Mouse (Mus musculus) cerebellum, adult 8-10 months (tissue): ENCODE results near the gene Ipo9.
A peak's percentile ranks its signal among the peaks of the same experiment; 100 is the strongest.

Experiments used
- DNase-seq: peaks from one replicate; pipeline ENCODE4 v3.0.0; 2022

The Ipo9 gene

DNA sequence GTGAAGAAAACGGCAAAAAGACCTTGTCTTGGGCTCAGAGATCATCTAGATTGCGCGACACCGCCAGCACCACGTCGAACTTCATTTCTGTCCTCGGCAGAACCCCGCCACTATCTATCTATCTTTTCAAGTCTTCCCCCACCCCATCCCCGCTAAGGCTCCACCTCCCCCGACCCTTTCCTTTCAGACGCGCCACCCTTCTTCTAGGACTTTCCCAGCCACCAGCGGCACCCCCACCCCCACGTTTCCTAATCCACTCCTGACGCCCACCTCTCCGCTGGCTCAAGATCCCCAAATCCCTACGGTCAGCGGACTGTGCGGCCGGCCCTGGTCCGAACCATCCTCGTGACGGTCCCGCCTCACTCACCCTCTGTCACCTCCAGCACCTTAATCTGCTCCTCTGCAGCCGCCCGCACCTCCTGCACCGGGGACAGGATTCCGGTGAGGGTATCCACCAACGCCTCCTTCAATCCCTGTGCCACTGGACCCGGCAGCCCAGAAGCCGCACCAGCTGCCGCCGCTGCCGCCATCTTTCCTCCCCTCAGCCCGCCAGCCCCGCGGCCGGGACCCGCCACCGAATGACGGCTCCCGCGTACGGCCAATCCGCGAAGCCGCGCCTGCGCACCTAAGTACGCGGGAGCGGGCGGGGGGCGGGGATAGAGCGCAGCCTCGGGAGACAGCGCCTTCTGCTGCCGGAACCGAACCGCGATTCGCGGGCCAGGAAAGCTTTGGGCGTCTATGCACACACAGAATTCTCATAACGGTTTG is at the start of gene Ipo9:
Gene Ipo9, minus strand, starts transcription at position 599 of the 768 bp plus-strand sequence.
- DNase-seq, result peak; percentile 91

DNA sequence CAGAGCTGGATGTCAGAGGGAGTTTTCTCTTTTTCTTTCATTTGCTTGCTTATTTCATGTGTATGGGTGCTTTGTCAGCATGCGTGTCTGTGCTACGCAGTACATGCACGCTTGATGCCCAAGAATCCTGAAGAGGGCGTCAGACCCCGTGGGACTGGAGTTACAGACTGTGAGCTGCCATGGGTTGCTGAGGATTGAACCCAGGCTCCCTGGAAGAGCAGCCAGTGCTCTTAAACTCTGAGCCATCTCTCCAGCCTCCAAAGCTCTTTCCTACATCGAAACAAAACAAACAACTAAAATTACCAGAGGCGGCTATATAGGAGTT is 45.2 kb upstream of the Ipo9 start:
- DNase-seq, result no peak

DNA sequence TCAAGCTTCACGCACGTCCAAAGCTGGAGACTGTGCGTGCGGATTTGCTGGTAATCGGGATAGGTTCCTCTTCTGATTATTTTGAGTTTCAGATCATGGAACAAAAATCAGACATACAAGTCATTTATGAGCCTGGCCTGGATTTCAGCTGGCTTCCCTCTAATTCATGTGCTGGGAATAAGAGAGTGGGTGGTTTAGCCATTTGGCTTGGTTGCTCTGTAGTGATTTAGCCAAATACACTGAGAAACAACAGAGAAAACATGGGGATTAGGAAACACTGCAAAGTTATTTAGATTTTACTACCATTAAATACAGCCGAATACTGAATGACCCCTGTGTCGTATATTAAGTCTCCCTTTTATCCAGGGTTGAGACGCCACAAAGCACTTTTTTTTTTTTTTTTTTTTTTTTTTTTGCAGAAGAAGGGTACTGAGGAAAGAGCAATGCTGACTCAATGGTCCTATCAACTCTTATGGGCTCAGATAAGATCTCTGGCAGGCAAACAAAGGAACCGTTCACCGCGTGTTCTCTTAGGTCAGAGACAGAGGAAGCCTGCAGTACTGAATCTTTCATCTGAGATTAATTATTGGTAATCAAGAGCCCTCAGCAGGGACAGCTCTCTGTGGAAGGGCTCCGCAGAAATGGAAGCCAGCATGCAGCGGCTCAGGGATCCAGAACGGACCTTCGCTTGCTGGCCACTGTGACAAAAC is 44.7 kb upstream of the Ipo9 start:
- DNase-seq, result no peak

DNA sequence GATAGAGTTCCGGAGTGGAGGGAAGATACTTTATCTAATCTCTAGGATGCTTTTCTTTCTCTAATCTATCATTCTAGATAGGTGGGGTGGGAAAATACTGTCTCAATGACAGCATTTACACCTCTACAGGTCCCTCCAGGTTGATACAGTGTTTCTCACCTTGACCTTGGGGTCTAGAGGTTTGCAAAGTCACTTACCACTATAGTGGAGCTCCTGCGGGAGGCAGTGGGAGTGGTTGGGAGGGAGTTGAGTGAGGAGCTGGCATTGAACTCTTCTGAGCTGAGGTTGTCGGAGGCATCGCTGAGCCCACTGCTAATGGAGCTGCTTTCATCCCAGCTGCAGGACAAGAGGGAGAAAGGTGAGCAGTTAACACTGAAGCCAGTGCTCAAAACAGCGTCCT is 42.2 kb upstream of the Ipo9 start:
- DNase-seq, result no peak

DNA sequence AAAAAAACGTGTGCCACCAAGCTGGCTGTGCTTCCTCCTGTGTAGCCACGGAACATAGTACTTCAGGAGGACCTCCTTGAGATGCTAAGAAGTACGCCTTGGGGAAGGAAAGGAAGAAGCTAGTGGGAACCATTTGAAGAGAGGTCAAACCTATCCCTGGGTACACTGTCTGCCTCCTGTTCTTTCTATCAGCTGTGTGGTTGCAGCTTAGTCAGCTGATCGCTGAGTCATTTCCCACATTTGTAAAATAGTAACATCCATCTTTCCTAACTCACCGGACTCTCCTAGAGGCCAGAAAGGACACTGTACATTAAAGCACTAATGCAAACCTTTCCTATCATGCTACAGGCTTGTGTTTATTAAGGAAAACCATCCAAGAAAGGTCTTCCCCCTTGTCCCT is 41.4 kb upstream of the Ipo9 start:
- no peak for DNase-seq

DNA sequence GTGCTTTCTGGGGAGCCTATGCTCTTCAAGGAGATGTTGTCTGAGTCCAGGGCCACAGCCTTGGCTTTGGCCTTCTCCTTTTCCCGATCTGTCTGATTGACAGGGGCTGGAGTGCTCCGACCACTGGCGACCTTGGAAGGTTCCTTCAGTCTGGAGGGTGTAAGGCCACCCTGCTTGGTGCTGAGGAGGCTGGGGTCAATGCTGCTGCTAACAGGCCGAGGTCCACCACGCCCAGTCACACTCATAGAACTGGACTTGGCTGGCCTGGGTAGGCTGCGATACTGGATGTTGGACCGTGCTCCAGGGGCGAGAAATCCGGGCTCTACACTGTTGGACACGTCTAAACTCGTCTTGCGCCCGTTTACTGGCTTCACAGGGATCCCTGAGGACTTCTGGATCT is 40.2 kb upstream of the Ipo9 start:
- no peak for DNase-seq

DNA sequence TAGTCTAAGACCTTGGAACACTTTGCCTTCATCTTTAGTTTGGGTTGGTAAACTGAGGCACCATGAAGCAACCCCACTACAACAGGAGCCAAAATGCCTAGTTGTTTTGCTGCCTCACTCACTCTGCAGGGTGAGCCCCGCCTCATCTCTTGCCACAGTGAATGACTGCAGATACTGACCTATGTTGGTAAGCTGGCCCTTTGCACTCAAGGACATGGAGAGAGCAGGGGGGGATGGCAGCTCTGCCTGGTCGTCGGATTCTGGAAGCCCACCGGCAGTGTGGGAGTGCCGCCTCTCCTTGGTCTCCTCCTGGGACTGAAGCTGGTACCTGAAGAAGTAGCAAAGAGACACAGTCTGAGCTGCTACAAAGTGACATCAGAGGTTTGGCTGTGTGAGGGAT is 37.2 kb upstream of the Ipo9 start:
- DNase-seq, result no peak

DNA sequence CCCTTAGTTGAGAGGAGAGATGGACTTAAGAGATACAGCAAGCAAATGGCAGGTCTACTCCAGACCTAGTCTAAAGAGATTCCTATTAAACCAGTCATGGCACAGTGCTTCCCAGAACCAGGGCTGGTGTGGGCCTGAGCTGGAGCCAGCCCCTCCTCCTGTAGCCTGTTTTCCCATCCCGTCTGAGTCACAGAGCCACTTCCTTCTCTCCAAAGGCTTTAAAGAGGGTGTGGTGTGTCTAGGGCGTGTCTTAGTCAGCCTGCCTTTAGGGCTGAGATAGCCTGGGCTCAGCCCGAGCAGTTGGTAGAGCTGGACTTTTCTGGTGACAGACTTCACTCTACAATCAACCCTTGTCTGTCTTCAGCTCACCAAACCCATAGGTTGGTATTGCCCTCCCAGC is 36.6 kb upstream of the Ipo9 start:
- no peak for DNase-seq

DNA sequence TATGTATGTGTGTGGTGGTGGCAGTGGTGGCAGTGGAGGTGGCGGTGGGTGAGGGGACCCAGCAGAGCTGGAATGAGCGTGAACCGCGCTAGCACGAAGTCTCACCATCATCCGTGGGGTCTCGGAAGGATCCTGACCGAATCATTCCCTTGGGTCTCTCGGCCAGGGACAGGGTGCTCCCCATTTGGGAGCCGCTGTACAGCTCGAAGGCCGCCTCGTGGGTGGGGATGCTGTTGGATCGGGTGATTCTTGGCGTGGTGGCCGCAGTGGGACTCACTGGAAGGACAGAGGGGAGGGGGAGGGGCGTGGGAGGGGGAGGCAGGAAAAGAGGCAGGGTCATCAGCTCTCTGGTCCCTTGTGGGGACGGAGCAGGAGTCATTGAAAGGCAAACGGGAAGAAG is 35.4 kb upstream of the Ipo9 start:
- no peak for DNase-seq

DNA sequence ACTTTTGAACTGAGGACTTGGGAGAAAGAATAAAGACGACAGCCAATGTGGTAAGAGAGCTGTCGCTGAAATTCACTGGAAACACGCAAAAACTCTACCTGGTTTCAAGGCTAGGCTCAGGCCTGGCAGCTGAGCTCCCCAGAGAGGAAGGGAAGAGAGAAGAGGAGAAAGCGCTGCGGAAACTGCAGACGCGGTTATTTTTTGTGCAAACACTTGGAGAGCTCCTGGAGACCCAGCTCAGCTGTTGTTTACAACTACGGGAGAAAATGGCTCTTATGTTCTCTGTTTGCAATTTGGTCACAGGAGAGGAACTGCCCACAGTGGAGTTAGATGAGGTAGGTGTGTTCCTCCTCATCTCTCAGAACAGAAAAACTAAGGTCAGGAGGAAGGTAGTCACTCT is 32.4 kb upstream of the Ipo9 start:
- no peak for DNase-seq

DNA sequence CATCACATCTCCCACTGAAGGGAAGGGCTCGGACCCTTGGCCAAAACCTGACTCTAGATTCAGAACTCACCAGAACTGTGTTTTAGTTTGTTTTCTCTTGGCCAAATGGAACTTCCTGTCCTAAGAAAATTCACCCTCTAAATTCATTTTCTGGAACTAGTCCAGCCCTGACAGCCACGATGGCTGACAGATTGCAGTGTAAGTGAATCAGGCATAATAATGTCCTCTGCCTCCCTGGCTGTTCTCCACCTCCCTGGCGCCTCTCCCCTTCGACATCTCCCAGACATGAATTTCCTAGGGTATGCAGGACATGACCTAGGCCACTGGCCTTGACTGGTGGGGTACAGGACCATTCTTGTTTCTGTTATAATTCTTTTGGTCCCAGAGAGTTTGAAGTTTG is 32.0 kb upstream of the Ipo9 start:
- no peak for DNase-seq

DNA sequence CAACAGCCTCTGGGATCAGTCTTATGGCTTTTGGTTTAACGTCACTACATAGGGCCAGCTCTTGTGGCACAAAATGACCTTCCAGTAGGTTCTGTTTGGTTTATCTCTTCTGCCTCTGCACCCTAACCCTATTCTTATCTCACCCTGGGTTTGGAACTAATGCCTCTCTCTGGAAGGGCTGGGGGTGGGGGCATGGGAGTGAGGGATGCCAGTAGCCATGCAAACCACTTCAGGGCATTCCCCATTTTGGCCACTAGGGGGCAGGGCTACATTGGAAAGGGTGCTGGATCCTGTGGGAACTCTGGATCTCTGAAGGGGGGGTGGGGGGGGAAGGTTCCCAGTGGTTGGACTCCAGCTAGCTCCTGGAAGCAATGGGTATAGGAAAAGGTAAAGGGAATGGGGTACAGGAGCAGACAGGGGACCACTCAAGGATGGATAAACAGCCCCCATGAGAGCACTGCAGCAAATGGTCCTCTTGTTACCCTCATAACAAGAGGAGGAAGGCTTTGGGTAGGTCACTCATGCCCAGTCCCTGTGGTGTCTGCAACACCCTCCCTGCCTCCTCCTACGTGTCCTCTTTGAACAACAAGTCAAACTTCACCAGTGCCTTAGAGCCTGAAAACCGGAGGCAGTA is 30.9 kb upstream of the Ipo9 start:
- DNase-seq, result peak; percentile 48

DNA sequence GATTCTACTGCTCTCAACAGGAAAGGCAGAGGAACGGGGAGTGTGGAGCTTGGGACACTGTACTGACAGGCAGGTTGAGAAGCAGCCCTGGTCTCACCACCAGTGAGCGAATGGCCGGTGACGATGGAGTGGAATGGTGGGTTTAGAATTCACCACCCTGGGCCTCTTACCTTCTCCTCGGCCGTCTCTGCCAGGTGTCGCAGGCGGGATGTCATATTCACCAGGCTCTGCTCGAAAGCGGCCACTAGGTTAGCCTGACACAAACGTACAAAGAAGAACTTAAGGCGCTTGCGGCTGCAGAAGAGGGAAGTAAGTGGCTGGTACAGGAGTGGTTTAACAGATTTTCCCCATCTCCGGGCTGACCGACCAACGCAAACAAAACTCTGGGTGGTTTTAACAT is 30.2 kb upstream of the Ipo9 start:
- DNase-seq, result no peak

DNA sequence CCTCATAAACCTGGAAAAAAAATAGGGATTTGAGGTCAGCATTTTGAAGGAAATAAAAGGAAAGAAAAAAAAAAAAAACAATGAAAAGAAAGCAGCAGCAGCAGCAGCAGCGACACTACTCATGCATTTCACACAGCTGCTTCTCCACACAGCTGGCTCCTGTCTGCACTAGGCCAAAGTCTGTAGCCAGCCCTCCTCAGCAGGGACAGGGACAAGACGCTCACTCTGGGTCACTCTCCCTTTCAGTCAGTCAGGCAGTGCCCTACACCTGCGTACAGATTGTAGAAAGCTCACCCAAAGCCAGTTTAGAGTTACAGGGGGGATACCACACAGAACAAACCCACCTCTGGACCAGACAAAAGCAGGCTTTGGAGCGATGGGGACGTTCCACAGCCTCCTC is 27.6 kb upstream of the Ipo9 start:
- DNase-seq, result no peak

DNA sequence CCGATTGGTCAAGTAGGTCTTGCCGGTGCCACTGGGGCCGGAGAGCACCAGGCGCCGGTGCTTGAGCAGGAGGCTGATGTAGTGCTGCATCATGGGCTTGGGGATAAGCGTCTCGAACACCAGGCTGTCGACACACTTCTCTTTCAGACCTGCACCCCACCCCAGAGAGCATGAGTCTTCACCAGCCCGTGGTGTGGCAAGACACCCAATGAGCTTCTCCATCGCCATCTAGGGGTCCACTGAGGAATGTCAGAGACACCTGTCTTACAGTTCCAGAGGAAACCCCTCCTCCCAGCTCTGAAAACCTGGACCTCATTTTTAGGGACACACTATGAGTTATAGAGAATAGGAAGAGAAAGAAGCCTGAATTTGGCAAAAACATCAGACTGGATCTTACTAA is 22.0 kb upstream of the Ipo9 start:
- DNase-seq, result no peak

DNA sequence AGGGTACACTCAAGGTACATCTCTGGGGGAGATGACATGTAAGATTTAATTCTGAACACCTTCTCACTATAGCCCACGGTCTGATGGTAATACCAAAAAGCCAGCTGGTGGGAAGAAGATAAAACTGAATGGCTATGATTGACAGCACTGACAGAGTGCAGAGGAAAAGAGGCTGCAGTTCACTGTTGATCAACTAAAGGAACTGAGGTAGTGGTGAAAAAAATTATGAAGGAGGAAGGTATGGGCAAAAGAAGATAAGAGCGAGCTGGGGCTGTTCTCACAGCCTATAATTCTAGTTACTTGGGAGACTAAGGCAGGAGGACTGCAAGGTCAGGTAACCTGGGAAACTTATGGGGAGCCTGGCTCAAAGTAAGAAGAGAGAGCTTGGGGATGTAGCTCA is 21.1 kb upstream of the Ipo9 start:
- DNase-seq, result no peak

DNA sequence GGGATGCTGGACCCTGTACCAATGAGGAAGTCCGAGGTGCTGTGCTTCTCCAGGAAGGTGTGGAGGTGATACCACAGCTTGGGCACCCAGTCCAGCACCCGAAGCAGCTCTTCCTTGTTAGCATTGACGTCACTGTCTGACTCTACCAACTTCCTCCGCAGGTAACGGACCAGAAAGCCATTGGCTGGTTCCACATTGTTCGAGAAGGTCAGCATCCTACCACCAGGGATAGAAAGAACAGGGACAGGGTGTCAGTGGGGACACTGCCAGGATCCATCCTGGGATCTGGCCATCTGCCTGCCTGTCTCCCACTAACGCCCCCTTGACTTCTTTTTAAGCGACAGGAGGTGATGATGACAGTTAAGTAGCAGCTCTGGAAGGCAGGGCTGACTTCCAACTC is 19.6 kb upstream of the Ipo9 start:
- no peak for DNase-seq

DNA sequence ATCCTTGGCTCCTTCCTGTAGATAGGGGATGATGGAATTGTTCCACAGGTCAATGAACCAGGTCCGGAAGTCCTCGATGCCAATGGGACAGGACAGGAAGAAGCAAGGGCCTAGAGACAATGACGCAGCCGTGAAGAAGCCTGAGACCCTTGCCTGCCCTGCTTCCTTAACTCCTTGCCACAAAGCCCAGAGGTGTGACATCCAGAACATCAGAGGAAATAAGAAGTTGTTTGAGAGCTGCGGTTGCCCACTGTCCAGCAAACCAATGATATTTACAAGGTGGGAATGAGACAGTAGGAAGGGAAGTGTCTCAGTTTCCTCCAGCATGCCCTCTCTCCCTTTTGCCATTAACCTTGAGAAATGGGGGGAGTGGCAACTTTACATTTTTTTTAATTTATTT is 18.6 kb upstream of the Ipo9 start:
- DNase-seq, result no peak

DNA sequence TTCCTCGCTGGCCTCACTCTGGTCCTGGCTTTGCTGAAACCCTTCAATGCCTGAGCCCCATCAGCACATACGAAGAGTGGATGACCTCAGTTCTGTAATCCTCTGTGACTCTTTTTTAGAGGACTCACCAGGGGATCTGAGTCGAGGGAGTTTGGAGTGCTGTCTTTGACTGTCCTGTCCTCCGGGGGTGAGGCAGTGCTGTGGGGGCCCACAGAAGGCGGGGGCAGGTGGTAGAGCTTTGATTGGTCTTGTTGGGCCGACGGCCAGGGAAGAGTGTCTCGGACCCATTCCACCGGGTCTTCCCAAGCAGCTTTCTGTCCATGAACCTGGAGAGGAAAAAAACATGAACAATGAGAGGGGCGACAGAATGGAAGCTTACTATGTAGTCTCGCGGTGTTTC is 13.2 kb upstream of the Ipo9 start:
- DNase-seq, result no peak

DNA sequence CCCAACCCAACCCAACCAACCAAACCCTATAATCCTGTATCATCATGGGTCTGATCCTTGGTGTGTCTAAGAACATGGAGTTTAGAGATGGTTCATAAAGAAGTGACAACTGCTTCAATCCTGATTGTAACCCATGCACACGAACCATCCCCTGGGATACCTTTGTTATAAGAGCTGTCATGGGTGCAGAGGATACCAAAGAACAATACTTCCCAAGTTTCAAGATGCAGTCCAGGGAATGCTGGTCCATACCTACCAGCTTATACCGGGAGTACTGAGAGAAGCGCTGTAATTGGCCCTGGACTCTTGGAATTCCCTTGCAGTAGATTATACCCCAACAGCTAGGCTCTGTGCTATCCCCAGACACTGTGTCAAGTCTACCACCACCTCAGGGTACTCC is 11.6 kb upstream of the Ipo9 start:
- DNase-seq, result no peak

DNA sequence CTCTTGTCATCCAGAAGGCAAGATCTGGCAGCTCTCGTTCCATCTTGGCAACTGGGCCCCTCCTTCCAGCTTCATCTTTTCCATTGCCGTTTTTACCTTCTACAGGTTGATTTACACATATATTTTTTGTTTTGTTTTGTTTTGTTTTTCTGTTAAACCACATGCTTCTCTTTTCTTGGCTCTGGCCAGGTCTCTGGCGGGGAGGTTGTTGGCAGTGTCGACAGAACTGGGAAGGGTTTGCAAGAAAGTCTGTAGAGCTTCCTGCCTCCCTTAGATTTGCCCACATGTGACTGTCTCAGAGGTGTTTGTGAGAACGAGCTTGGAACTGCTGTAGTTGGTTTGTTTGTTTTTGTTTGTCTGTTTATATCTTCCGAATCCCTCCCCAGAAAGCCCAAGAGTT is 10.7 kb upstream of the Ipo9 start:
- no peak for DNase-seq

DNA sequence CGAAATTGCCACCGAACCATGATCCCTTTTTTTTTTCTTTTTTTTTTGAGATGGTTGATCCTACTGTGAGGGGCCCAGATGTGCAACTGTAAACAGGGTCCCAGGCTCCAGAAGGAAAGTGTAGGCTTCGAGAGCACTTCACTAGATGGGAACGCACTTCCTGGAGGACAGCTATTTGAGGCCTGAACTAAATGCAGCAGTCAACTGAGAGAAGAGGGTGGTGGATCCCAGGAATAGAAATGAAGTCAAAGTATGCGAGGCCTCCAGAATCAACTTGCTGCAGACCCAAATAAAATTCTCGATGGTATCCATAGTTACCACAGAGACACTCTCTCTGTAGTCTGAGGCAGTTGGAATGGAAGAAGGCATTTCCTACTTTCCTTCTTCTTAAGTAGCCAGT is 8.5 kb upstream of the Ipo9 start:
- DNase-seq, result no peak

DNA sequence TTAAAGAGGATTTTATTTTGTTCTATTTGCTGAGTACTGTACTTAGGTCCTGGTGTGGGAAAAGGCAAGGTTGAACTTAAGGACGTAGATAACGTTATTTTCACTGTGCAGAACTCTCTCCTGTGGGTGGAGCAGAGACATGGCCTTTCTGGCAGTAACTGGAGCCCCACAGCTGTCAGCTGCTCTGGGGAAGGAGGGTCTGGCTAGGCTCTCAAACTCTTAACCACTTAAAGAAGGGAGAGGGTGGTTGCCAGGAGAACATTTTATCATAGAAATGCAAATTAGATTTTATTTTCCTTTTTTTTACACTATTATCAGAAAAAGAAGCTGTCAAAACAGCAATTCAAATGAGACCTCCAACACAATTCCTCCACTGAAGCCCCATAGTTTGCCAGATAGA is 5.5 kb upstream of the Ipo9 start:
- DNase-seq, result no peak

DNA sequence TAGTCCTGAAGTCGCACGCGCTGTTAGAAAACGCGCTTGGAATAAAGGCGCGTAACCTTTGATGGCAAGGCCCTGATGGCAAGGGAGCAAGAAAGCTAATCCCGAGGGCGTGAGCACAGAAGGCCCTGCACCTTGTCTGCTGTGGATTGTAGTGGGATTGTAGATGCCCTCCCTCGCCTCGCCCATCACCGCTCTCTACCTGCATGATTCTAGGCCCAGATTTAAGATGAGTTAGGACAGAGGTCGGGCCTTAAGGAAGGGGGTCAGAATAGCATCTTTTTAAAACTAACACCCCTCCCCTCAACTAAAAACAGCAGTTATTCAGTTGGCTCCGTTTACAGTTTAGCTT is 344 bp upstream of the Ipo9 start:
- no peak for DNase-seq

DNA sequence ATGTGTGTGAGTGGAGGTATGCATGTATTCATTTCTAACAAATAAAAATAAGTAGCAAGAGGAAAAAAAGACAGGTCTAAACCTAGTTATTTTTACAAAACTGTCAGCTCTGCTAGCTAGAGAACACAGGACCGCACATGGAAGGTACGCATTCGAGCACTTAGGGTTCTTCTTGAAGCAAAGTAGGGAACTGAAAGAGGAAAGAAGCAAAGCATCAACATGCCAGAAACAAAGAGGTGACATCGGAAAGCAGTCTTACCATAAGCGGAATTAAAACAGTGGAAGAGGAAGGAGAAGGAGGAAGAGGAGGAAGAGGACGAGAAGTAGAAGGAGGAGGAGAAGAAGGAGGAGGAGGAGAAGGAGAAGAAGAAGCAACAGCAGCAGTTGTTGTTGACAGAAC is 2.9 kb downstream of the Ipo9 start:
- no peak for DNase-seq
